Mouse (Mus musculus) olfactory bulb, adult 2 months (tissue): ENCODE results near the gene Slc35b4.

ENCODE experiments used
- CTCF ChIP-seq: fragments of 200-500 bp; IDR thresholded peaks from 2 replicates; pipeline ENCODE4 v1.5.1; 2012; ENCODE audit warnings: low read depth, mild to moderate bottlenecking, low read length, moderate library complexity; ENCODE audit not compliant: insufficient read depth
- POLR2A ChIP-seq: fragments of 200-500 bp; IDR thresholded peaks from 2 replicates; pipeline ENCODE4 v1.6.1; 2012; ENCODE audit warnings: mild to moderate bottlenecking, low read depth, low read length, moderate library complexity; ENCODE audit not compliant: insufficient read depth

DNA sequence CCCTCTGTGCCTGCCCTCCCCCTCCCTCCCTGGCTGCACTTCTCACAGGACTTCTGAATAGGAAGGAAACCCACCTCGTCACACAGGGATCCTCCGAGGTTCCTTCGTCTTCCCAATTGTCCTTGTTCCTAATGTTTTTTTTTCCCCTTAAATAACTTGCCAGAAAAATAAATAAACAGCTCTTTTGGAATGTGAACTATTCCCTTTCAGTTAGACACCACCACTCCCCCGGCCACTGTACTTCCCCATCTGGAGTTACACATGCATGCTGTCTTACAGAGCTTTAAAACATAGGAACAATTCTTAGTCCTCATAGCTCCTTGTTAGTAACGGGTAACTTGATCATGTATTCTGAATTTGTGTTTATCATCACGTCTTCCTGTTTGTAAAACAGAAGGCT, 30.9 kb downstream of the Slc35b4 start:
- TF ChIP-seq CTCF (no peak), POLR2A (no peak)
